11 mouse cellular contexts compared by ENCODE assay signal in the genomic region with DNA sequence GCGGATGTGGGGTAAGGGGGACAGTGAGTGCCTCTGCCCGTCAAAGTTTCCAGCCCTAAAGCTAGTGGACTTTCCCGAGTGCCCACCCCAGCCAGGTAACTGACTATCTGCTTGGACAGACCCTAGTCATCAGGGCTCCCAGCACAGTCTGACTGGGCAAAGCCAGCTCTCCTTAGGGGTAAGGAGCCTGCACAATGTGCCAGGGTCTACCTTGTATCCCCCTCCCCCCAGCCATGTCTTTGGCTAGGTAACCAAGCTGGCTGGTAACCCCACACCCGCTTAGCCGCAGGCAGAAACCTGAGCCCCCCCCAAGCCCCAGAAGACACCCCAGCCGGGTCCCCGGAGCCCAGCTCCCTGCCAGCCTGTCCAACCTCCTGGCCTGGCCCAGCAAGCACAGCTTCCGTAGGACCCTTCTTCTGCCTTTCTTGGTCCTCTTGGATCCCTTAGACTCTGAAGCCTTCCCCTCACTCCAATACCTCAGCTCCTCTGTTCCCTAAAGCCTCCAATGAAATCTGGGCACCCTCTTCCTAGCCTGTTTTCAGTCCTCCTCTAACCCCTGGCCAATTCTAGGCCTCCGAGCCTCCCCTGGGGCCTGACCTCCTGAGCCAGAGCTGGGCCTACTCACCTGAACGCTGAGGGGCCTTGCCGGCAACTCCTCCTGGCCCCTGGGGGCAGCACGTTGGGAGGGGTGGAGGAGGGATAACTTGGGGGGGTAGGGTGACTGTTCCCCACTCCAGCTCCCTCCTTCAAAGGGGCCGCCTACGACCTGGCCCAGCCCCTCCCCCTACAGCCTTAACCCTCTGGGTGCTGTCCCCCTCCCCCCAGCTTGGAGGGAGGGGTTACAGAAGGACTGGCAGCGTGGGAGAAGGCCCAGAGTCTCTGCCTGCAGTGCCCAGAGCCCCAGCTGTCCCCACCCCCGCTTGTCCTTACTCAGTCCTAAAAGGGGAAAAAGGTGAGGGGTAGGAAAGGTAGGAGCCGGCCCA. TPM values are rescaled to one million over a fixed set of nuclear protein-coding genes. Genes with fewer than 3 reads are reported as not detected.
DNase-seq lines count a peak whose midpoint lies in the region; ATAC-seq and TF ChIP-seq lines count a peak whose summit lies in the region.
"Had no signal": no experiment of that assay in that cellular context is flagged by ENCODE, and none has a peak within 500 bp of the region (broad histone marks: within the 10 kb centered on the region; RNA-seq: fewer than 3 reads in every experiment).

No protein-coding gene starts in this region.

- DNase-seq in adrenal gland, postnatal 14 days, result peak; percentile 57
- no peak for DNase-seq in adrenal gland, adult 18-20 months (ENCODE audit: low spot score in 2 of 2)
- peak; percentile 13 for DNase-seq in lung, adult 2 months
- no peak for DNase-seq in lung, adult 18-20 months
- DNase-seq in embryonic facial prominence, embryonic 14.5 days (ENCODE audit: low spot score), result no peak
- DNase-seq in right cerebral cortex, adult 18-20 months, result no peak
- DNase-seq in heart, postnatal 4 days, result no peak
- DNase-seq: embryo, embryonic 11 days had no signal

- H3K27me3 ChIP-seq in embryonic facial prominence, embryonic 14.5 days (replicated peaks; ENCODE audit: control insufficient read depth, insufficient read depth, low read length), result peaks cover 2% of the 10 kb centered on the region
- H3K27me3 ChIP-seq in small intestine, adult 2 months (ENCODE audit: control insufficient read depth, insufficient read depth, low read length), result no peaks in the 10 kb centered on the region

- no peak for TF ChIP-seq POLR2A in lung, adult 2 months (IDR thresholded peaks at IDR 0.05; ENCODE audit: borderline replicate concordance, extremely low read depth, low read depth, low read length)
- no peak for TF ChIP-seq POLR2A in small intestine, adult 2 months (IDR thresholded peaks at IDR 0.05; ENCODE audit: low read depth, low read length)

- H3K4me2 ChIP-seq in embryonic facial prominence, embryonic 14.5 days (ENCODE audit: low read depth, low read length), result 0 out of 2 replicates have a peak overlapping the region, but pooled peaks have one; percentile 26

- 0 out of 2 replicates have a peak overlapping the region, but pooled peaks have one; percentile 14 for H3K9ac ChIP-seq in embryonic facial prominence, embryonic 14.5 days (ENCODE audit: low read depth, low read length)

- H3K4me3 ChIP-seq in lung, adult 2 months (replicated peaks; ENCODE audit: extremely low read depth, low read depth, low read length), result peak overlapping the region; percentile 23
- H3K4me3 ChIP-seq in embryonic facial prominence, embryonic 14.5 days (ENCODE audit: low read depth, low read length), result no peak overlapping the region
- H3K4me3 ChIP-seq in small intestine, adult 2 months (ENCODE audit: low read depth, low read length), result peak overlapping the region; percentile 65
- H3K4me3 ChIP-seq: myocyte had no signal

- H3K9me3 ChIP-seq in embryonic facial prominence, embryonic 14.5 days (ENCODE audit: control insufficient read depth, low read length), result no peaks in the 10 kb centered on the region
- H3K9me3 ChIP-seq: heart, embryonic 10.5 days had no signal

- no peaks in the 10 kb centered on the region for H3K36me3 ChIP-seq in embryonic facial prominence, embryonic 14.5 days (ENCODE audit: control insufficient read depth, insufficient read depth, low read length)
- H3K36me3 ChIP-seq in small intestine, adult 2 months (ENCODE audit: control insufficient read depth, insufficient read depth, low read length), result peaks cover 50% of the 10 kb centered on the region
- H3K36me3 ChIP-seq: heart, embryonic 10.5 days had no signal

- 62% methylated on average over 17 of the region's 17 CpGs for WGBS in lung, adult 2 months
- 46% methylated on average over 15 of the region's 17 CpGs for WGBS in embryonic facial prominence, embryonic 14.5 days
- WGBS in small intestine, adult 2 months, result 50% methylated on average over 17 of the region's 17 CpGs

- no peak for ATAC-seq in embryonic facial prominence, embryonic 14.5 days (ENCODE audit: low read depth)

- H3K4me1 ChIP-seq in lung, adult 2 months (ENCODE audit: control insufficient read depth, insufficient read depth, low read length), result peaks cover 24% of the 10 kb centered on the region
- peaks cover 24% of the 10 kb centered on the region for H3K4me1 ChIP-seq in embryonic facial prominence, embryonic 14.5 days (ENCODE audit: control insufficient read depth, insufficient read depth, low read length)
- H3K4me1 ChIP-seq in small intestine, adult 2 months (ENCODE audit: control insufficient read depth, insufficient read depth, insufficient read length, low read length), result peaks cover 53% of the 10 kb centered on the region

- H3K27ac ChIP-seq in embryonic facial prominence, embryonic 14.5 days (replicated peaks; ENCODE audit: low read depth, low read length), result no peak overlapping the region
- H3K27ac ChIP-seq in small intestine, adult 2 months (ENCODE audit: insufficient read depth, low read depth, low read length), result peak overlapping the region; percentile 98

- TF ChIP-seq CTCF in lung, adult 2 months (IDR thresholded peaks at IDR 0.05; ENCODE audit: insufficient read depth, low read length), result no peak
- TF ChIP-seq CTCF in small intestine, adult 2 months (IDR thresholded peaks at IDR 0.05; ENCODE audit: extremely low read depth, insufficient read length, insufficient replicate concordance, low read depth, low read length), result no peak

RNA-seq across cellular contexts. Expression of gene Zbtb7b, which starts 7.8 kb away (rescaled TPM):
- 67.1 and 72.7 TPM in 2 replicates for total RNA-seq in adrenal gland, postnatal 14 days (2021)
- 100 to 1,000 TPM in 1 of 2 experiments, 10 to 100 TPM in 1; 89.7 to 101 TPM for total RNA-seq in adrenal gland, adult 18-20 months (2021)
- polyA plus RNA-seq in lung, adult 2 months (2012; rRNA removed), result 63.0 and 64.0 TPM in 2 replicates
- polyA plus RNA-seq in embryonic facial prominence, embryonic 14.5 days (2014; fragmentation: Nextera tagmentation; extraction: Ambion mirVana), result 2.3 and 3.6 TPM in 2 replicates
- polyA plus RNA-seq in small intestine, adult 2 months (2012; rRNA removed), result 97.8 and 262 TPM in 2 replicates
- 10 to 100 TPM; 13.8 to 15.1 TPM for total RNA-seq in heart, postnatal 4 days (2021)

RNA-seq across cellular contexts. Expression of gene Lenep, which starts 15.9 kb away (rescaled TPM):
- 0.26 TPM in 1 of 2 replicates, not detected in the other for total RNA-seq in adrenal gland, postnatal 14 days (2021)
- under 1 TPM in 1 of 2 experiments, not detected in 1; 0.30 TPM for total RNA-seq in adrenal gland, adult 18-20 months (2021)
- polyA plus RNA-seq in lung, adult 2 months (2012; rRNA removed), result 0.45 and 1.5 TPM in 2 replicates
- not detected in 2 replicates for polyA plus RNA-seq in embryonic facial prominence, embryonic 14.5 days (2014; fragmentation: Nextera tagmentation; extraction: Ambion mirVana)
- 0.85 TPM in 1 of 2 replicates, not detected in the other for polyA plus RNA-seq in small intestine, adult 2 months (2012; rRNA removed)
- under 1 TPM in 1 of 2 experiments, not detected in 1; 0.68 TPM for total RNA-seq in heart, postnatal 4 days (2021)
- polyA plus RNA-seq: heart, embryonic 10.5 days; myocyte had no signal

RNA-seq across cellular contexts. Expression of gene Dcst1, which starts 21.7 kb away (rescaled TPM):
- total RNA-seq in adrenal gland, postnatal 14 days (2021), result 0.30 and 0.71 TPM in 2 replicates
- 1 to 10 TPM in 1 of 2 experiments, under 1 TPM in 1; 0.46 to 1.4 TPM for total RNA-seq in adrenal gland, adult 18-20 months (2021)
- 0.06 TPM in 1 of 2 replicates, not detected in the other for polyA plus RNA-seq in lung, adult 2 months (2012; rRNA removed)
- 0.26 and 0.33 TPM in 2 replicates for polyA plus RNA-seq in embryonic facial prominence, embryonic 14.5 days (2014; fragmentation: Nextera tagmentation; extraction: Ambion mirVana)
- 2.0 and 9.1 TPM in 2 replicates for polyA plus RNA-seq in small intestine, adult 2 months (2012; rRNA removed)
- total RNA-seq in heart, postnatal 4 days (2021), result under 1 TPM; 0.21 to 0.72 TPM

RNA-seq across cellular contexts. Expression of gene Flad1, which starts 24.9 kb away (rescaled TPM):
- 42.2 and 43.8 TPM in 2 replicates for total RNA-seq in adrenal gland, postnatal 14 days (2021)
- 10 to 100 TPM; 28.6 to 37.6 TPM for total RNA-seq in adrenal gland, adult 18-20 months (2021)
- polyA plus RNA-seq in lung, adult 2 months (2012; rRNA removed), result 22.9 and 26.6 TPM in 2 replicates
- 24.2 and 24.8 TPM in 2 replicates for polyA plus RNA-seq in embryonic facial prominence, embryonic 14.5 days (2014; fragmentation: Nextera tagmentation; extraction: Ambion mirVana)
- polyA plus RNA-seq in small intestine, adult 2 months (2012; rRNA removed), result 22.1 and 36.1 TPM in 2 replicates
- total RNA-seq in heart, postnatal 4 days (2021), result 10 to 100 TPM; 30.7 to 33.0 TPM

RNA-seq across cellular contexts. Expression of gene Dcst2, which starts 25.0 kb away (rescaled TPM):
- 0.68 and 0.70 TPM in 2 replicates for total RNA-seq in adrenal gland, postnatal 14 days (2021)
- total RNA-seq in adrenal gland, adult 18-20 months (2021), result under 1 TPM; 0.80 to 0.93 TPM
- polyA plus RNA-seq in lung, adult 2 months (2012; rRNA removed), result 0.28 and 0.31 TPM in 2 replicates
- polyA plus RNA-seq in embryonic facial prominence, embryonic 14.5 days (2014; fragmentation: Nextera tagmentation; extraction: Ambion mirVana), result not detected in 2 replicates
- 0.93 and 1.2 TPM in 2 replicates for polyA plus RNA-seq in small intestine, adult 2 months (2012; rRNA removed)
- under 1 TPM; 0.14 to 0.23 TPM for total RNA-seq in heart, postnatal 4 days (2021)

Comparison
In these comparisons a context has a peak if more than half of its experiments do, and no peak if none do; other contexts are left out.
1. DNase-seq: peak in adrenal gland, postnatal 14 days (single experiment) and lung, adult 2 months (single experiment); none in adrenal gland, adult 18-20 months (0 of 2), lung, adult 18-20 months (0 of 2), embryonic facial prominence, embryonic 14.5 days (single experiment), right cerebral cortex, adult 18-20 months (single experiment) and heart, postnatal 4 days (single experiment).